In genomic region chr7:130380769-130381355, GRCm38 (mm10) we compare ENCODE assay signal across 8 mouse cellular contexts.
DNase-seq lines count a peak whose midpoint lies in the region; ATAC-seq and TF ChIP-seq lines count a peak whose summit lies in the region.

No protein-coding gene starts in this region.

- TF ChIP-seq EP300 in MEL (IDR thresholded peaks at IDR 0.05; ENCODE audit: low read depth in 1 of 2, low read length in 2 of 2) = no peak

- TF ChIP-seq POLR2A in MEL (IDR thresholded peaks at IDR 0.05; ENCODE audit: control insufficient read depth in 1 of 2, insufficient read depth in 1 of 2, low read depth in 1 of 2, low read length in 2 of 2, poor library complexity in 1 of 2) = no peak
- TF ChIP-seq POLR2A in bone marrow macrophage, adult 2 months (IDR thresholded peaks at IDR 0.05; ENCODE audit: borderline replicate concordance, low read depth, low read length) = no peak

- TF ChIP-seq CTCF in MEL (IDR thresholded peaks at IDR 0.05 in 2 of 3, conservative IDR thresholded peaks at IDR 0.05 in 1 of 3; ENCODE audit: control insufficient read depth in 1 of 3, insufficient read depth in 1 of 3, low read depth in 2 of 3, low read length in 3 of 3, poor library complexity in 1 of 3, severe bottlenecking in 1 of 3) = peak; percentile 13 to 47 (median 20); a peak in 3 of 6 replicates
- peak; percentile 28; the same call in 1 of the 2 replicates for TF ChIP-seq CTCF in bone marrow macrophage, adult 2 months (IDR thresholded peaks at IDR 0.05; ENCODE audit: low read depth, low read length)

- no peak for ATAC-seq in kidney, embryonic 15.5 days (replicated peaks; ENCODE audit: low FRiP score)
- no peak for ATAC-seq in neural tube, embryonic 15.5 days (ENCODE audit: low FRiP score)

- H3K36me3 ChIP-seq in kidney, embryonic 15.5 days = 0 out of 2 replicates have a peak, but pooled peaks cover 3% of the 10 kb centered on the region
- H3K36me3 ChIP-seq in MEL (ENCODE audit: control insufficient read depth in 1 of 2, insufficient read depth in 2 of 2, low read length in 2 of 2) = no peaks in the 10 kb centered on the region
- H3K36me3 ChIP-seq in neural tube, embryonic 15.5 days = no peaks in the 10 kb centered on the region

- TF ChIP-seq RAD21 in MEL (IDR thresholded peaks at IDR 0.05; ENCODE audit: low read depth, low read length) = peak; percentile 28

- WGBS in kidney, embryonic 15.5 days = 84% methylated on average over 8 of the region's 8 CpGs
- 69% methylated on average over 8 of the region's 8 CpGs for WGBS in neural tube, embryonic 15.5 days

- no peak overlapping the region for H3K4me3 ChIP-seq in kidney, embryonic 15.5 days (replicated peaks)
- no peak overlapping the region for H3K4me3 ChIP-seq in MEL (ENCODE audit: control insufficient read depth in 1 of 2, insufficient read depth in 1 of 2, low read depth in 2 of 2, low read length in 2 of 2)
- no peak overlapping the region for H3K4me3 ChIP-seq in bone marrow macrophage, adult 2 months (ENCODE audit: insufficient read depth, low read length)
- H3K4me3 ChIP-seq in neural tube, embryonic 15.5 days (replicated peaks) = no peak overlapping the region

- no peaks in the 10 kb centered on the region for H3K27me3 ChIP-seq in kidney, embryonic 15.5 days
- no peaks in the 10 kb centered on the region for H3K27me3 ChIP-seq in MEL (ENCODE audit: control insufficient read depth in 1 of 2, insufficient read depth in 2 of 2, low read length in 2 of 2)
- no peaks in the 10 kb centered on the region for H3K27me3 ChIP-seq in neural tube, embryonic 15.5 days (replicated peaks)

- H3K9ac ChIP-seq in kidney, embryonic 15.5 days = no peak overlapping the region
- no peak overlapping the region for H3K9ac ChIP-seq in MEL (ENCODE audit: control insufficient read depth, low read depth, low read length, poor library complexity, severe bottlenecking)
- H3K9ac ChIP-seq in neural tube, embryonic 15.5 days (replicated peaks) = no peak overlapping the region

- H3K79me2 ChIP-seq in MEL (ENCODE audit: control insufficient read depth, insufficient read depth, low read length, poor library complexity) = no peaks in the 10 kb centered on the region

- H3K27ac ChIP-seq in kidney, embryonic 15.5 days = no peak overlapping the region
- no peak overlapping the region for H3K27ac ChIP-seq in MEL (ENCODE audit: control insufficient read depth, low read depth, low read length)
- no peak overlapping the region for H3K27ac ChIP-seq in bone marrow macrophage, adult 2 months (ENCODE audit: insufficient read depth, low read depth, low read length)
- H3K27ac ChIP-seq in neural tube, embryonic 15.5 days (replicated peaks) = peak overlapping the region; percentile 51

- no peaks in the 10 kb centered on the region for H3K9me3 ChIP-seq in kidney, embryonic 15.5 days (replicated peaks)
- no peaks in the 10 kb centered on the region for H3K9me3 ChIP-seq in MEL (replicated peaks; ENCODE audit: insufficient read depth, low read length)
- no peaks in the 10 kb centered on the region for H3K9me3 ChIP-seq in neural tube, embryonic 15.5 days (replicated peaks)

- no peak overlapping the region for H3K4me2 ChIP-seq in kidney, embryonic 15.5 days
- H3K4me2 ChIP-seq in neural tube, embryonic 15.5 days = no peak overlapping the region

- DNase-seq in kidney, adult 9 months = peak; percentile 11
- DNase-seq in MEL (ENCODE audit: low read depth, low spot score) = no peak
- DNase-seq in gastrocnemius, postnatal 25 days = peak; percentile 20
- no peak for DNase-seq in B cell, adult 2 months
- no peak for DNase-seq in testis, postnatal 10 days (ENCODE audit: low spot score)

- H3K4me1 ChIP-seq in kidney, embryonic 15.5 days = no peaks in the 10 kb centered on the region; the same call in 1 of the 2 replicates
- H3K4me1 ChIP-seq in MEL (ENCODE audit: control insufficient read depth in 1 of 2, insufficient read depth in 2 of 2, low read length in 2 of 2) = no peaks in the 10 kb centered on the region
- no peaks in the 10 kb centered on the region for H3K4me1 ChIP-seq in bone marrow macrophage, adult 2 months (ENCODE audit: control insufficient read depth, insufficient read depth, low read length)
- peaks cover 15% of the 10 kb centered on the region; the same call in 1 of the 2 replicates for H3K4me1 ChIP-seq in neural tube, embryonic 15.5 days

TF ChIP-seq in MEL, 35 proteins besides CTCF, POLR2A, EP300 and RAD21:
- TF ChIP-seq SMC3 (IDR thresholded peaks at IDR 0.05; ENCODE audit: low read depth, low read length) (peak; percentile 60), E2F4 (IDR thresholded peaks at IDR 0.05; ENCODE audit: borderline replicate concordance, low read depth, low read length) (no peak)

Comparison
In these comparisons a context has a peak if more than half of its experiments do, and no peak if none do; other contexts are left out.
1. DNase-seq: peak in kidney, adult 9 months (single experiment) and gastrocnemius, postnatal 25 days (single experiment); none in MEL (single experiment), B cell, adult 2 months (0 of 2) and testis, postnatal 10 days (single experiment).